Mouse (Mus musculus): ENCODE data around the gene Cyp4f40. TPM values are rescaled to one million over a fixed set of nuclear protein-coding genes. Genes with fewer than 3 reads are reported as not detected.
"Not testable (repeated sequence)": the region's sequence is repeated elsewhere in the genome, so short reads cannot be mapped to it uniquely, and the experiment has no call there.

The Cyp4f40 gene
- total and polyA plus RNA-seq, 3 experiments, result 0.05 TPM; not detected in 2

DNA sequence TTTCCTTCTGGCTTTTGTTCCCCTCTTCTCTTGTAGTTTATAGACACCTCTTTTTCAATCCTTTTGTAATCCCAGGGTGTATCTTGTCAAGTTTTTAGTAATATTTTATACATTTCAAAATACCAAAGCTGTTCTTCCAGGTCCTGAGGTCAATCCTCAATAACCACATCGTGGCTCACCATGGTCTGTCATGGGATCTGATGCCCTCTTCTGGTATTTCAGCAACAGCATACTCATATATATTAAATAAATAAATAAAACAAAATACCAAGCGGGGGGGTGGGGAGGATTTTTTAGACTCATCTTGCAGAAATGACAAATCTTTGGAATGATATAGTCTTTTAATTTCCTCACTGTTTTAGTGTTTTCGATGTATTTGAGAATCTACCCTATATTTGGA is 26.8 kb upstream of the Cyp4f40 start:
- no peaks in the 10 kb centered on the region for H3K9me3 ChIP-seq (replicated peaks)
- ATAC-seq (ENCODE audit: extremely low read depth, insufficient number of reproducible peaks, low FRiP score, poor library complexity, severe bottlenecking) (no peak), DNase-seq (ENCODE audit: low spot score) (no peak)
- no peaks in the 10 kb centered on the region for H3K27me3 ChIP-seq (ENCODE audit: insufficient read depth, low read length)
- no peaks in the 10 kb centered on the region for H3K36me3 ChIP-seq (replicated peaks)
- H3K4me3 ChIP-seq (ENCODE audit: low read depth, low read length), result no peak overlapping the region
- no peak for TF ChIP-seq GATA2 (IDR thresholded peaks at IDR 0.05; ENCODE audit: borderline replicate concordance, low read depth, low read length)
- no peak for TF ChIP-seq GATA1 (IDR thresholded peaks at IDR 0.05; ENCODE audit: borderline replicate concordance, low read length)
- no peak for TF ChIP-seq POLR2AphosphoS5 (IDR thresholded peaks at IDR 0.05; ENCODE audit: insufficient replicate concordance, low read depth, low read length)
- no peak for TF ChIP-seq CTCF (IDR thresholded peaks at IDR 0.05; ENCODE audit: low read depth, low read length)
- TF ChIP-seq TAL1 (conservative IDR thresholded peaks at IDR 0.05; ENCODE audit: low read depth, low read length), result no peak
- H3K4me1 ChIP-seq (ENCODE audit: insufficient read depth, low read depth, low read length), result no peaks in the 10 kb centered on the region

GRCm38 (mm10) chr17:32634242-32634971 is 24.3 kb upstream of the Cyp4f40 start:
- DNase-seq (ENCODE audit: low spot score); H3K4me1 ChIP-seq (ENCODE audit: insufficient read depth, low read depth, low read length); H3K36me3 ChIP-seq (replicated peaks); H3K27me3 ChIP-seq (ENCODE audit: insufficient read depth, low read length); H3K9me3 ChIP-seq (replicated peaks); H3K4me3 ChIP-seq (ENCODE audit: low read depth, low read length); ATAC-seq (ENCODE audit: extremely low read depth, insufficient number of reproducible peaks, low FRiP score, poor library complexity, severe bottlenecking): not testable (repeated sequence)

DNA sequence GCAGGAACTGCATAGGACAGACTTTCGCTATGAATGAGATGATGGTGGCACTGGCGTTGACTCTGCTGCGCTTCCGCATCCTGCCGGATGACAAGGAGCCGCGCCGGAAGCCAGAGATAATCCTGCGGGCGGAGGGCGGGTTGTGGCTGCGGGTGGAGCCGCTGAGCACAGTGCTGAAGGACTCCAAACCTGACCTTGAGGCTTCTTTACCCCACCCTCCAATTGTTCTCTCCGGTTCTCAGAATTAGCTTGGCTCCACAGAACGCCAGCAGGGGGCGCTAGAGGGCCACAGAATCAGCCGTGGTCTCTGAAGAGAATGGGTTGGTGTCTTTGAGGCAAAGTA is 23.8 kb upstream of the Cyp4f40 start:
- TF ChIP-seq GATA1 (IDR thresholded peaks at IDR 0.05; ENCODE audit: borderline replicate concordance, low read length) (no peak), CTCF (IDR thresholded peaks at IDR 0.05; ENCODE audit: low read depth, low read length) (peak; percentile 52), POLR2AphosphoS5 (IDR thresholded peaks at IDR 0.05; ENCODE audit: insufficient replicate concordance, low read depth, low read length) (no peak), TAL1 (conservative IDR thresholded peaks at IDR 0.05; ENCODE audit: low read depth, low read length) (no peak)
- DNase-seq (ENCODE audit: low spot score) (peak; percentile 64), ATAC-seq (ENCODE audit: extremely low read depth, insufficient number of reproducible peaks, low FRiP score, poor library complexity, severe bottlenecking) (no peak; the same call in 1 of the 2 replicates)
- no peak overlapping the region for H3K4me3 ChIP-seq (ENCODE audit: low read depth, low read length)
- no peaks in the 10 kb centered on the region for H3K4me1 ChIP-seq (ENCODE audit: insufficient read depth, low read depth, low read length)
- no peaks in the 10 kb centered on the region for H3K9me3 ChIP-seq (replicated peaks)
- peaks cover 2% of the 10 kb centered on the region; the same call in 1 of the 2 replicates for H3K27me3 ChIP-seq (ENCODE audit: insufficient read depth, low read length)
- H3K36me3 ChIP-seq (replicated peaks), result no peaks in the 10 kb centered on the region

- Histone ChIP-seq H3K36me3 (replicated peaks) (no peaks in the 10 kb centered on the region), H3K4me3 (ENCODE audit: low read depth, low read length) (no peak overlapping the region), H3K4me1 (ENCODE audit: insufficient read depth, low read depth, low read length) (no peaks in the 10 kb centered on the region), H3K27me3 (ENCODE audit: insufficient read depth, low read length) (peaks cover 2% of the 10 kb centered on the region; the same call in 1 of the 2 replicates), H3K9me3 (replicated peaks) (no peaks in the 10 kb centered on the region)
- no peak for TF ChIP-seq POLR2AphosphoS5 (IDR thresholded peaks at IDR 0.05; ENCODE audit: insufficient replicate concordance, low read depth, low read length)
- no peak for TF ChIP-seq CTCF (IDR thresholded peaks at IDR 0.05; ENCODE audit: low read depth, low read length)
- DNase-seq (ENCODE audit: low spot score) (no peak), ATAC-seq (ENCODE audit: extremely low read depth, insufficient number of reproducible peaks, low FRiP score, poor library complexity, severe bottlenecking) (no peak)
These were observed 22.4 kb upstream of the Cyp4f40 start for GRCm38 (mm10) chr17:32636341-32636740.

- no peak for DNase-seq (ENCODE audit: low spot score)
- no peaks in the 10 kb centered on the region for H3K9me3 ChIP-seq (replicated peaks)
- TF ChIP-seq GATA1 (IDR thresholded peaks at IDR 0.05; ENCODE audit: borderline replicate concordance, low read length) (no peak), CTCF (IDR thresholded peaks at IDR 0.05; ENCODE audit: low read depth, low read length) (no peak), GATA2 (IDR thresholded peaks at IDR 0.05; ENCODE audit: borderline replicate concordance, low read depth, low read length) (no peak), POLR2AphosphoS5 (IDR thresholded peaks at IDR 0.05; ENCODE audit: insufficient replicate concordance, low read depth, low read length) (no peak), TAL1 (conservative IDR thresholded peaks at IDR 0.05; ENCODE audit: low read depth, low read length) (no peak)
- H3K36me3 ChIP-seq (replicated peaks), result no peaks in the 10 kb centered on the region
- ATAC-seq (ENCODE audit: extremely low read depth, insufficient number of reproducible peaks, low FRiP score, poor library complexity, severe bottlenecking), result no peak
- no peak overlapping the region for H3K4me3 ChIP-seq (ENCODE audit: low read depth, low read length)
- peaks cover 2% of the 10 kb centered on the region; the same call in 1 of the 2 replicates for H3K27me3 ChIP-seq (ENCODE audit: insufficient read depth, low read length)
- no peaks in the 10 kb centered on the region for H3K4me1 ChIP-seq (ENCODE audit: insufficient read depth, low read depth, low read length)
These were observed 21.5 kb upstream of the Cyp4f40 start for GRCm38 (mm10) chr17:32637151-32637550.

DNA sequence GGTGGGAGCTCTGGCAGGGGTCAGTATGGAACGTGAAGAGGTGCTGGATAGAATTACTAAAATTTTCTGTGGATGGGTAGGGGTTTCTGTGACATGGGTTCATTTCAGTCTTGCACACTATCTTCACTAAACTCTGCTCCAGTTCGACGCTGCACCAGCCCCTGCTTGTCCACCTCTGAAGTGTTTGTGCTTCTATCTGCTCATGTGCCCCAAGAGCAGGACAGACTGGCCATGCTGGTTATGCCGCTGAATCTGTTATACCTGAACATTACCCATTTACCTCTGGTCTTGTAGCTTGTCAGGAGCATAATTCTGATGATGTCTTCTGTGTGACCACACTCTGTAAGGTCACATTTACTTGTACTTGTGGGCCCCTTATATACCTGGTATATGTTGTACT is 12.1 kb upstream of the Cyp4f40 start:
- TF ChIP-seq GATA2 (IDR thresholded peaks at IDR 0.05; ENCODE audit: borderline replicate concordance, low read depth, low read length), result no peak
- no peak for ATAC-seq (ENCODE audit: extremely low read depth, insufficient number of reproducible peaks, low FRiP score, poor library complexity, severe bottlenecking)
- no peaks in the 10 kb centered on the region for H3K4me1 ChIP-seq (ENCODE audit: insufficient read depth, low read depth, low read length)

GRCm38 (mm10) chr17:32653860-32654259 is 4.8 kb upstream of the Cyp4f40 start:
- H3K36me3 ChIP-seq (replicated peaks), result no peaks in the 10 kb centered on the region
- no peaks in the 10 kb centered on the region for H3K4me1 ChIP-seq (ENCODE audit: insufficient read depth, low read depth, low read length)
- no peaks in the 10 kb centered on the region for H3K9me3 ChIP-seq (replicated peaks)
- H3K4me3 ChIP-seq (ENCODE audit: low read depth, low read length), result no peak overlapping the region
- DNase-seq (ENCODE audit: low spot score), result no peak
- TF ChIP-seq GATA2 (IDR thresholded peaks at IDR 0.05; ENCODE audit: borderline replicate concordance, low read depth, low read length) (no peak), TAL1 (conservative IDR thresholded peaks at IDR 0.05; ENCODE audit: low read depth, low read length) (no peak), POLR2AphosphoS5 (IDR thresholded peaks at IDR 0.05; ENCODE audit: insufficient replicate concordance, low read depth, low read length) (no peak), GATA1 (IDR thresholded peaks at IDR 0.05; ENCODE audit: borderline replicate concordance, low read length) (no peak), CTCF (IDR thresholded peaks at IDR 0.05; ENCODE audit: low read depth, low read length) (no peak)
- peaks cover 3% of the 10 kb centered on the region; the same call in 1 of the 2 replicates for H3K27me3 ChIP-seq (ENCODE audit: insufficient read depth, low read length)
- no peak for ATAC-seq (ENCODE audit: extremely low read depth, insufficient number of reproducible peaks, low FRiP score, poor library complexity, severe bottlenecking)

More for the DNA sequence above, 12.1 kb upstream of the Cyp4f40 start:
- no peak for DNase-seq (ENCODE audit: low spot score)
- no peak overlapping the region for H3K4me3 ChIP-seq (ENCODE audit: low read depth, low read length)
- H3K9me3 ChIP-seq (replicated peaks), result no peaks in the 10 kb centered on the region
- no peaks in the 10 kb centered on the region for H3K27me3 ChIP-seq (ENCODE audit: insufficient read depth, low read length)
- H3K36me3 ChIP-seq (replicated peaks), result no peaks in the 10 kb centered on the region

Data from G1E (cell line).